Mouse (Mus musculus) cerebellum, postnatal 25 days (tissue): Measurements from ENCODE around the gene Cerkl.

Experiments used
- DNase-seq, 2 experiments: peaks; one replicate each; pipeline ENCODE4 v3.0.0; 2021; ENCODE audit warnings: mixed read lengths in 2 of 2

Cerkl gene

GRCm38 (mm10) chr2:79312499-79312898 lies 144.1 kb downstream of the Cerkl start:
- peak in 1 of 2 experiments; percentile 14 for DNase-seq

DNA sequence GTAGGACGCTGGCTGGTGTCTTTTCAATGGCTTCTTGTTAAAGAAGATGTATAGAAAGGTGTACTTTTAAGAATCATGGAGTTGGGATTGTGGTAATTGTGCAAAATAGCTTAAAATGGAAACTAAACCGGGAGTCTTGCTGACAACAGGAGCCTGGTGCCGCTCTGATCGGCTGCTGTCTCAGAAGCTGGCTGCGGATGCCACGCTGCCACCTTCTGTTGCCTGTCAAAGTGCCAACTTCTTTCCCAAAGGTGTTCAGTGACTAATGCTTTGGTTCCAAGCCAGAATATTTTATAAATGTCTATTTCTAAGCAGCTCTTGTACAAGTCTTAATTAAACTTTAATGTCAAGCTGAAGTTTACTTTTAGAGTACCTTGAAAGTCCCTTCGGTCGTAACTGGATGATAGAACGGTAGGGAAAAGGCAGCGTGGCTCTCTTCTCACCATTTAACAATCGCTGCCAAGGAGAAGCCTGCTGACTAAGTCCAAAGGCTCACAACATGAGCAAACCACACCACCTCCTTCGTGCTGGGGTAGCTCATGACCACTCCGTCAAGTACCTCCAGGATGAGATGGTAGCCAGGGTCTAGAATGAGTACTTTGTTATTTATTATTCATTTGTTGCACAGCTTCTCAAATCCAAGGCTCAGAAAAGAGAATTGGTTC lies 147.0 kb downstream of the Cerkl start:
- DNase-seq = peak; percentile 78 to 84

- no peak for DNase-seq
Measured at GRCm38 (mm10) chr2:79307549-79307948, 149.0 kb downstream of the Cerkl start.

DNA sequence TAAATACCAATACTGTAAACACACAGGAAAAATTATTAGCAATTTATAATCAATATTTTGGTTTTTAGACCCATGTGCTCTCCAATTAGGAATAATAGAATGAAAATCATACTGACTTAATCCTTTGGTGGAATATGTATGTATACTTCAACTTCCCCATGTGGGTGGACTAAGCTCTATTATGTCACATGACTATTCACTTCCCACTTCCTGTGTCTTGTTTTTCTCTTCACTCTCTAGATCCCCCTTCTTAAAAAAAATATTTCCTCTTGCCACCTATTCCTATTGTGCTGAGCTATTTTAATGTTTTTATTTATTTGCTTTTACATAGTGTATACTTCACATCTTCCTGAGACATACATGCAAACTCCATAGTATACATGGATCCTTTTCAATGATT lies 154.2 kb downstream of the Cerkl start:
- no peak for DNase-seq

DNA sequence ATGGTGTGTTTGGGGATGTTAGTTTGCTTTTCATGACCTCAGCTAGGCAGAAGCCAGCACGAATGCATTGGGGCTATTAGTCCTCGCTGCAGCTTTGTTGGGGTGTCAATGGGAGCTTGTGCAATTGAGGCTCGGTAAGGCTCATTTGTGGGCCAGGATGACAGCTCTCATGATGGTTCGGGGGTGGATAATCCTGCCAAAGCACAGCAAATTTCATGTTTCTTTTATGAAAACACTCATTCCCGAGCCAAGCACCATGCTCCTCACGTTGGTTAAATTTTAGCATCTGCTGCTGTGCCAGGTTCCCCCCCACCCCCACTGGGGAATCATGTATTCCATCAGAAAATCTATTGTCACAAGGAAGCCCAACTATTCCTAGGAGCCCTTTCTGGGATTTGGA lies 164.2 kb downstream of the Cerkl start:
- no peak for DNase-seq

DNA sequence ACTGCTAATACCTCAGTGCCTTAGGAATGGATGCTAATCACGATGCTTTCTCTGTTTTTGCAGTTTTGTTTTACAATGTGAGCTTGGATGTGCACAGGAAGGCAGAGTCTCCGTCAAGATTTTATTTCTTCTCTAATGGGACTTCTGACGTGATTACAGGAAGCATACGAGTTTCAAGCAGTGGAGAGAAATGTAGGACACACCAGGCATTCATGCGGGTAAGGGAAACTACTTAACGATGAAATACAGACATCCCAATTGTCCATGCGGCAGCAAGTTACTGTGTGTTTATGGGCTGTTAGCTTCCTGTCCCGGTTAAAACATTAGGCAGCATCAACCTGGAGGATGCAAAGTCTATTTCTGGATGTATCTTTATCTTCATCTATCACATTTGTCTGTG lies 164.7 kb downstream of the Cerkl start:
- no peak for DNase-seq

GRCm38 (mm10) chr2:79290149-79290548 lies 166.4 kb downstream of the Cerkl start:
- no peak for DNase-seq

DNA sequence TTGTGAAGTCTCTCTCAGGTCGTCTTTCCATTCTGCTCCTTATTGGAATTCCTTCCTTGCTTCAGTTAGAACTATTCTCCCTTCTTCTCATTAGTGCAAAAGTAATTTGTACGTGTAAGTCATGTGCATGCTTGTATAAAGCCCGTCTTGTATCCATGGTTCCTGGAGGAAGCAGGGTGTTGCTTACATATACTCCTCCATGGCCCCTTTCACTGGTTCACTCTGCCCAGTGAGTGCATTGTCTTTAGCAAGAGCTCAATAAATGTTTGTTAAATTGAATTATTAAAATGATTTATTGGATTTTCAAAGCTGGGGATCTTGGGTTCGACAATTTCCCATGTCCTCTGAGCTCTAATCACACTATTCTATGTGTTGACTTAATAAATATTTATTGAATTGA lies 172.4 kb downstream of the Cerkl start:
- no peak for DNase-seq
